Mouse (Mus musculus): ENCODE measurements at regions not wholly inside any gene's neighbourhood (a gene's known extent, or its start where the extent isn't known, plus 50 kb on each side); places are given as distances from the start of the nearest gene placed in this dataset.

DNA sequence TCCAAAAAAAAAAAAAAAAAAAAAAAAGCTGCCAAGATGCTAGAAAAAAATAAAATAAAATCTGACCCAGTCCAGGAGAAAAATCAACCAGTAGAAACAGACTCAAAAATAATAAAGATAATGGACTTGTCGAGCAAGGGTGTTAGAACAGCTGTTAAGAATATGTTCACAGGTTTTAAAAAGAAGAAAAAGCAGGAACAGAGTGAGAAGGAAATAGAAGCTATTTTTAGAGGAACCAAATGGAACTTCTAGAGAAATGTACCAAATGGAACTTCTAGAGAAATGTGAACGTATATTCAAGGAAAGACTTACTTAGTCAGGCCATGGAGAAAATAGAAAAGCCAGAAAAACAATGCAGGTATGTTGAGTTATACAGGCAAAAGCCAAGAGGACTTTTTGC is 662.4 kb upstream of the Jmjd1c start:
- no peak for DNase-seq (ENCODE audit: low read depth)

DNA sequence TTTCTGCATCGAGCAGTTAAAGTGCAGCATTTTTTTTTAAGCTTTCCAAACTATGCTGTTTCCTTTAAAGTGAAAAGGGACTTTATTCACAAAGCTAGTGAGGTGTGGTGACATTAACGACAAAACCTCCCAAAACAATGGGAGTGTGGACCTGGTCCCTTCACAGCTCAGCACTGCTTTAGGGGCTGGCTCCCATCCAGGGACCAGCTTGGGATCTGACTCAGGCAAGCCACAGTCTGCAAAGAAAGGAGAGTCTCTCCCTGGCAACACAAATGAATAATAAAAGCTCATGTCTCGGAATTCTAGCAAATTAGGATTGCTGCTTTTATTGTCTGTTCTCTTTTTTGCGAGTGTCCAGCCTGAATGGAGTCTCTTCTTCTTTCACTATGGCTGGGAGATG is 625.2 kb upstream of the Jmjd1c start:
- peak; percentile 18 for DNase-seq (ENCODE audit: low read depth)

DNA sequence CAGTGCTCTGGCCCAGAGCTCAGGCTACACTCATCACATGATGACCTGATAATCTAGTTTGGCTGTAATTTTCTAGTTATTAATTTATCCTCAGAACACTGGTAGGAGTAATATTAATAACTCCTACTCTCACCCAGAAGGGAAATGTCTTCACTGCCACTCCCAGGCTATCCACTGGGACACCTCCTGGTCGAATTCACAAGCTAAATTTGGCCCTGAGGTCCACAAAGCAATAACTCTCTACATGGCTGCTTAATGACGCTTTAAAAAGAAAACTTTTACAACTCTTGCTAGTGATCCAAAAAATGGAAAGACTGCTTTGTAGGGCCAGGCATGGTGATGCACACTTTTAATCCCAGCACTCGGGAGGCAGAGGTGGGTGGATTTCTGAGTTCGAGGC is 623.9 kb upstream of the Jmjd1c start:
- DNase-seq (ENCODE audit: low read depth) = no peak

DNA sequence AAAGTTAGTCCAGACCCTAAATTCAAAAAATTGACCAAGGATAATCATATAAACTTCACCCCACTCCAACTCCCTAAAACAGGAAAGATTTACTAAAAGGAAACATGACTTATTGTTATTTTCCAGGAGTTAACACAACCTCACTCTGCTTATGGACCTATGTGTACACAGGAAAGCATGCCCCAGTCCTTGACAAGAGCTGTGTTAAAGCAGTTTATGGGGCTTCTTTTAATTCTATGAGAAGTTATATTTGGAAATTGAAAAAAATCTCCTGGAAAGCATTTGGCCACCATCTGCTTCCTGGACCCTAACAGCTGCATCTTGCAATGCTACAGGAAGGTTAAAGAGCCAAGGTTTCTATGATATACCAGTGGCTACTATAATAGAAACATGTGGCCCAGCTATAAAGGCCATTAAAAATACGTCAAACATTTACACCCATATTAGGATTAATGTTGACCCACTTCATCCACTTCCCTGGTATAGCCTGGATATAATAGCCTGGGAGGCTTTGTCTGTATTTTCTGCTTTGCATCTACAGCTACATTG is 620.7 kb upstream of the Jmjd1c start:
- DNase-seq (ENCODE audit: low read depth) = no peak

DNA sequence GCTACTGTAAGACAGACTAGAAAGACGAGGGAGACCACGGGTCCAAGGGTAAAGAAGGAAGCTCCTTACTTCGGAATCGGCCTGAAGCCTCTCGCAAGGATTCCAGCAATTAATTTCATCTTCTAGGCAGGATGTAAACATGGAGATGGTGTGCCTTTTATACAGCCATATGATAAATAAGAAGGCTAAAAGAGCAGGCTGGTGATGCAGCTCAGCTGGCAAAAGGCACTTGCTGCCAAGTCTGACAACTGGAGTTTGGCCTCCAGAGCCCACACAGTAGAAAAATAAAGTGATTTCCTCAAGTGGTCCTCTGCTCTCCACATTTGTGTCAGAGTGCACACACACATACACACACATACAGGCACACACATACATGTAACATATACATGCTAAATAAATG is 605.1 kb upstream of the Jmjd1c start:
- DNase-seq (ENCODE audit: low read depth) = no peak

DNA sequence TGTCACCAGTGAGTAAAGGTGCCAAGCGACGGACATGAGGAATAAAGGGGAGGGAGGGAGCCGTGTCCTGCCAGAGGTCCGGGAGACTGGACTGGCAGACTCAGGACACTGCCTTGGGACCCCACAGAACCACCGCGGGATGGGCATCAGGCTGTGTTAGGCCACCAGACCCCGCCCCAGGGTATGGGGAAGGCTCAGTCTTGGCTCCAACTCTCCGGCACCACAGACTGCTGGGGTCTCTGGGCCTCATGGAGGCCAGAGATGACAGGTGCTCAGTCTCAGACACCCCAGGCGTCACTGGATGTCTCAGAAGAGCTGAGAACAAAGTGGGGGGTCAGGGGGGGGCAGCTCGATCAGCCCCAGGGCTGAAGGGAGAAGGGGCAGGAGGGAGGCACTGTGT is 604.1 kb upstream of the Jmjd1c start:
- DNase-seq (ENCODE audit: low read depth) = no peak

DNA sequence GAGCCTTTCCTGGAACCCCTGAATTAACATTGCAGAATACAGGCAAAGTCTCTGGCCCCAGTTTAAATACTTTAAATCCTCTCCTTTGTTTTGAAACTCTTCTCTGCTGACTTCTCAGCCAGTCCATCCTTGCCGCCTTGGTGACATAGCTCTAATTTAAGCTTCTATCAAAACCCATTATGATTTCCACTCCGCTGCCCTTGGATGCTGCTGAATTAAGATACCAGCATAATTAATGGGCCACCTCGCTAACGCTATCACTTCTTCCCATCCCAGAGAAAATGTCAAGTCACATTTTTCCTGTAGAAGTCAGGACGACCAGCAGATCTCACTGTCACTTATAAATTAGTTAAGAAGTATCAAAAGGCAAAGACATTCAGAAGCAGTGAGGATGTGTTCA is 556.1 kb upstream of the Jmjd1c start:
- DNase-seq (ENCODE audit: low read depth) = no peak

DNA sequence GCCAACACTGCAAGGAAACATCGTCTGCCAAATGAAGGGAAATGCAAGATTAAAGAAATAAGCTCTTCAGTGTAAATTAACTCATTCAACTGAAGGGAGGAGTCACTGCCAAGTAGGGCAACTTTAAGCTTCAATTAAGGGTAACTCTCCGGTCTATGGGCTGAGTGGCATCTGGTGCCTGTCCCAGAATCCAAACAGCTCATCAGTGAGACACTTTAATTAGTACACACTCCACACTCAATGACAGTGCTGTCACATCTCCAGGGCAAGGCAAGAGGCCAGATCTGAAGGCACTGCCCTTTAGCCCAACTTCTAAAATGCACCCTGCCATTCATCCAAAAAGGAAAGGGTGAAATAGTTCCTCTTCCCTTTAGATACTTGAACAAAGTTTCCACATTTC is 549.3 kb upstream of the Jmjd1c start:
- no peak for DNase-seq (ENCODE audit: low read depth)

DNA sequence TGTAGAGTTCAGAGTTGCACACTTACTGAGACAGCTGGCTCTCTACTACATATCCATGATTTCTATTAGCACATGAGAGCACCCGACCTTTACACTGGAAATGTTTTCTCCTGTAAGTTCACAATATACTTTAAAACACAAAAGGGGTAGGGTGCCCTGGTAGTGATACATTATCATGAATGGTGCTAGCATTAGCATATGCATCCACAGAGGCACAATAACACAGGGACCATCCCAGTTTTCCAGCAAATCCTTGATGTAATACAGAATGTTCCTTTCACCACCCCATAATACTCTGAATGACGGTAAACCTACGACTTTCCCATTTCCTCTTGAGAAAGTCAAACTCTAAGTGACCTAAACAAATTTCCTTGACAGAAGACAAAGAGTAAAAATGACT is 548.3 kb upstream of the Jmjd1c start:
- no peak for DNase-seq (ENCODE audit: low read depth)

DNA sequence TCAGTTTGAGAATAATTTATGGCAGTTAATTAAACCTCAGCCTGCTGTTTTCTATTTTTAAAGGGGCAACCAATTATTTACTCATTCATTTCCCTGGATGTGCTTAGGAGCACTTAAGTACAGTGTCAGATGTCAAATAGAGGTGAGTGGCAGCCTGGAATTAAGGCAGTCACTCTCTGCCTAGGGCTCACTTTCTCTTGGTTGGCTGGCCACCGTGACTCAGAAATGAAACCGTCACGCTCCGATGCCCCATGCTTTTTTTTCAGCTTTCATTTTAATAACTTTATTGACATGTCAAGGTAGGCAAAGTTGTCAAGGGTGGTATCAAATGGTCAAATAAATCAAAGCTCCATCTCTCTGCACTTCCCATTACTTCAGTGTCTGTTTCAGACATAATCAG is 547.9 kb upstream of the Jmjd1c start:
- no peak for DNase-seq (ENCODE audit: low read depth)

DNA sequence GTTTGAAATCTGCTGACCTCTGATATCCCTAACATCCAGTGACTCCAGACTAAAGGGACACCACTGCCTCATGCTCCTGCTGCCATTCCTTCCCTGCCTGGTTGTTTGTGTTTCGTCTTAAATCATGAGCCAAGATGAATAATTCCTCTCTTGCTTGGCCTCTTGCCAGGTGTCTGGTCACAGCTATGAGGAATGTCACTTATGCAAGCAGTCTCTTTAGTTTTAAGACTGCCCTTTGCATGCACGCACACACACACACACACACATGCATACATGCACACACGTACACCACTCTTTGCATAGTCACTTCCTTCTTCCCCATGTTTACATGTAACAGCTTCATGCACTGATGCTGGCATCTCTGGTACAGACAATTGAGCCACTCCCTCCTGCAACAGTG is 543.0 kb upstream of the Jmjd1c start:
- peak; percentile 7 for DNase-seq (ENCODE audit: low read depth)

DNA sequence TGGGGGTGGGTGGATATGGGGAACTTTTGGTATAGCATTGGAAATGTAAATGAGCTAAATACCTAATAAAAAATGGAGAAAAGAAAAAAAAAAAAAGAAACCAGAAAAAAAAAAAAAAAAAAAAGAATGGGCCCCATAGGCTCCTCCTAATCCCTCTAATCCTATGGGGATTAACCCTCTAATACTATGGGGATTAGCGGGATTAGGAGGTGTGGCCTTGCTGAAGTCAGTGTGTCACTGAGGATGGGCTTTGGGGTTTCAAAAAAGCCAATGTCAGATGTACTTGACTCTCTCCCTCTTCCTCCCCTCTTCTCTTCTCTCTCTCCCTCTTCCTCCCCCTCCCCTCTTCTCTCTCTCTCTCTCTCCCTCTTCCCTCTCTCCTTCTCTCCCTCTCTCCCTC is 541.7 kb upstream of the Jmjd1c start:
- DNase-seq (ENCODE audit: low read depth) = no peak

DNA sequence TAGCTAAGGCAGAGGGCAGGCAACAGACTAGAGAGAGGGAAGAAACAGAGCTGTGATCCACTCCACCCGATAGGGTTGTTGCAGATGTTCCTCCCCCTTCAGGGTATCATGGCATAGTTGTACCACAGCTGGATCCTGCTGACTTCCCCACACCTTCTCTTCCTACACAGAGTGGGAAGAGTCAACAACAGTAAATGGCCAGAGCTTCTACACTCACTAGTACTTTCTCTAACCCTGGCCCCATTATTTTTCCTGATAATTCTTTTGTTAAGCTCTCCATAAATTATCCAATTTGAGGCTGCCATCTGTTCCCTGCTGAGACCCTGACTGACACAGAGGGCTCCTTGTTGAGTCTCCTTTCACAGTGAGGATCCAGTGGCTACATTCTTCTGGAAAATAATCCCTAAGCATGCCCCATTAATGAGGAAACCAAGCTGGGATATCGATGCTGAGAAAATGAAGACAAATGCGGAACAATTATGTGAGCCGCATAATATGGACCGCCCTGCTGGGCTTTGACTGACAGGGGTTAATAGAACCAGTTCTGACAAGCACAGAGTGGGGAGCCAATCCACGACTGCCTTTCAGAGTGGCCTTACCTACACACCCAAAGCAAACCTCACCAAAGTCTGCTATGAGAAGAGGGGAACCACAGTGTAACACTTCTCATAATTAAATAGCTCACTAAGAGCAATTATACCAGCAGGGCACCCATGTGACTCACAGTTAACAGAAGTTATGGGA is 537.7 kb upstream of the Jmjd1c start:
- DNase-seq (ENCODE audit: low read depth) = no peak

DNA sequence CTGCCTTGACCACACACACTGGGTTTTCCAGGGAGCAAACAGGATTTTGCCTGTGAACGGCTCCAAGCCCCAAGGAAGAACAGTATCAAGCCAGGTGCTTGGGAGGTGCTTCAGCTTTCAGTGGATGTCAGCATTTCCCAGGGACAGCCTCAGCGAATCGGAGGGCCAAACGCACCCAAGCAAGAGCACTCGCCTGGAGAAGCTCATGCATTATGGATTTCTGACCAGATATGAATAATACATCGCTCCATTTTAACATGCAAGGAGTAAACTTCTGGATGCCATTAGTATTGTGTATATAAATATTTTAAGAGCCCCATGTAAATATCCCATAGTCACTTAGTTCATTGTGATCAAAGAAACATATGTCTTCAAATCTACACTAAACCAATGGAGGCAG is 530.6 kb upstream of the Jmjd1c start:
- no peak for DNase-seq (ENCODE audit: low read depth)

DNA sequence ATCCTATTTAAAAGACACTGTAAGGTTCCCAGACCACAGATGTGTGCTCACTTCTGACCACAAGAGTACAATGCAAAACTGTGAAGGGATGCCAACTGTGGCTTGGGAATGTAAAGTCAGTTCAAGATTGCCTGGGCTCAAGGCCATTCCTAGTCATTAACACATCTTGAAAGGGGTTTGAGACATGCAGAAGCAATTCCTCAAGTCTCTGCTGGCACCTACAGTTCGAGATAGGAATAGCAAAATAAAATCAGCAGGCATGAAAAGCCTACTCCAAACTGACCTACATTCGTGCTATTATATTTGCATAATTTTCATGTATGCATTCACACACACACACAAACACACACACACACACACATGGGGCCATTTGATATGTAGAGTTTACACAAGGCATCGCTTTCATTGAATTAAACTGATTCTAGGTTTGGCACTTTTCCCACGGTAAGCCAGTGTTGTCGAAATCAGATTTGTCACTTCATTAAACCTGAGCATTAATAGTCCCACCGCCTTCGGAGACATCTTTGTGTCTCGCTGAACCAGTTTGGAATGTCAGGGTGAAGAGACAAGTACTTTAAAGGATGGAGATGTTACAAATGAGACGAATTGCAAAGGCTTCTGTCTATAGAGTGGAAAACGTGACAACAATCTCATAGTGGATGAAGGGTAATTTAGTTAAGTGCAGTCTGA is 520.9 kb upstream of the Jmjd1c start:
- peak; percentile 61 for DNase-seq (ENCODE audit: low read depth)

DNA sequence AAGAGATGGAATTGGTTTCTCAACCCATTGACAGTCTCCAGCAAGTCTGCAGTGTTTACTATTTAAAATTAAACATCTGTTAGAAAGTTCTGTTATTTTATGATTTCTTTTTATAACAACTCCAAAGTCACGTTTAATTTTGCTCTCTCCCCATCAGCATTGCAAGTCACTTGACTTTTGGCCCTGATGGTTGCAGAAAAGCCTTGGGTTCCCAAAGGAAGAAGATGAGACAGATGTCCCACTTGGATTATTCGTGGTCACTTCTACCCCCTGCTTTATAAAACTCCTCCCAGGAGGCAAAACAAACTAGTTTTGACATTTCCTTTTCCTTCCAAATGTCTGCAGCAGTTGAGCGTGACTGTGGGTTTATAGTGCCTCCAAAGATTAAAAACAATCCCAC is 502.9 kb upstream of the Jmjd1c start:
- DNase-seq (ENCODE audit: low read depth) = no peak

DNA sequence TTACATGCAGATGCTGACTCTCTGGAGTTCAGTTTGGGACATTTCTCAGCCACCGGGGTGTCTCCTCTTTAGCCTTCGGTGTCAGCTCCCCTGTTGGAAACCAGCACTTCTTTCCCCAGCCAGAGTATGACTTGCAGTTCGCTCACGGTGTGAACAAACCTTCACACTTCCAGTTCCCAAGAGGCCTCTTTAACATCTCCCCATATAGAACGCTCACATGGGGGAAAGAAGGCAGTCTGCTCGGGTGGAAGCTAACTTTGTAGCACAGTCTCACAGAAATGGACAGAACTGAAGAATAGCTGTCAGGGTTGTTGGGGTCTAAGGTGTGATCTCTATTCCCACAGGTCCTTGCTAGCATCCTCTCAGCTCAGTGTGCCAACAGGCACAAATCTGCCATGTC is 502.4 kb upstream of the Jmjd1c start:
- no peak for DNase-seq (ENCODE audit: low read depth)

DNA sequence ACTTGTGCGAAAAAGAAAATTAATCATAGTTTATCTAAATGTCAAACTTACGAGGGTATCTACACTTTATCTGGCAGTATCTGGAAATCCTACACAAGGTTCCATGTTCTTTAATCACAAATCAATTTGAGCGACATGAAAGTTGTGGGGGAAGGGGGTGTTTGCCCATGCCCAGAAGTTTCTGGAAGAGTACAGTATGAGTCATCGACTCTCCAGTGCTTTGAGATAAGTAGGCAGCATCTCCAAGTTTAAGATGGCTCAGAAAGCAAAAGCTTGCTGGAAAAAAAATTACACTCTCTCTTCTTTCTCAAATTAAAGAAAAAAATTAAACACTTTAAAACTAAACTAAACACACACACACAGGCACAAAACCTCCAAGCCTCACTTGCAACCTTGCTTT is 498.0 kb upstream of the Jmjd1c start:
- DNase-seq (ENCODE audit: low read depth) = no peak

DNA sequence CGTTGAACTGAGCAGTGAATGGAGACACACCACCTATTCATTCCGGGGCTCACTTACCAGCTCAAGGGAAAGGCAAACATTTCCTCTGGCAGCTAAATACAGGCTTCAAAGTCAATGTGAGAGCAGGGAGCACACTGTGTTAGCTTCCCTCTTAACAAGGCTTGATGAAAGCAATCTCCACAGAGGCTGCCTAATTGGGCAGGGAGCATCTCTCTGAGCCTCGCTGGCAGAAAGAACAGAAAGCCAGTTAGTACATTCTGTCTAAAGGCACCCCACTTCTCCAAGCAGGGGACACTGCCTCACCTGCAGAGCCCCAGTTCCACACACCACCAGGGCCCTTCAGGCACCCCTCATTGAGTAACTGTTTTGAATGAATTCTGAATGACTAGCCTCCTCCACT is 488.8 kb upstream of the Jmjd1c start:
- no peak for DNase-seq (ENCODE audit: low read depth)

DNA sequence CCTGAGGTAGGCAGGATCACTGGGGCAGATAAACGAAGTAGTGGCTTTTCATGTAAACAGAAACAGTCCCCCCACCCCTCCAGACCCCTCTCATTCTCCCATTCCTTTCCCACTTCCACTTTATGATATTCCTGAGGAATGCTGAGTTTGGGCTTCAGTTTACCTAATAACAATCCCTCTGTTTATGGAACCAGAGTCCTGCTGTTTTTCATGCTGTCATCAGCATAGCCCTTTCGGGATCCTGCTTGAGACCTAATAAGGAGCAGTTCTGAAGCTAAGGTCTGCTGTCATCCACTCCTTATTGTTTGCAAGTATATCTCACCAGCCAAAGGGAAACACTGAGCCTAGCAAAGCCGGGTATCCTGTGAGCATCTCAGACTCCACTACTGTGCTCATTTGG is 479.6 kb upstream of the Jmjd1c start:
- no peak for DNase-seq (ENCODE audit: low read depth)

DNA sequence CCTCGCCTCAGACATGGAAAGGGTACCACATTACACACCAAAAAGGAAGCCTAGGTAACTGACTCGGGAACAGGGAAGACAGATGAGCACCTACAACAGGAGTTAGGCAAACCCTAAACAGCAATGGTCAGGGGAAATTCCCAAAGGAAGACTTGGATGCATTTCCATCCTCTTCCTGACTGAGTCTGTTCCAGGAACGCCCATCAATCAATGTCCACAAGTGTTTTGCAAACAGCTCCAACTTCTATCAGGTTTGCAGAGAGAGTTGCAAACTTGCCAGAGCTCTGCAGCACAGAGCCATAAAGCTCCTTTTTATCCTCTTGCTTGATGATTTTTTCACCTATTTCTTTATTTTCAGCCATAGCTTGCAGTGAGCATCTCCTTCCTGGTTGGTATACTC is 464.9 kb upstream of the Jmjd1c start:
- peak; percentile 17 for DNase-seq (ENCODE audit: low read depth)

DNA sequence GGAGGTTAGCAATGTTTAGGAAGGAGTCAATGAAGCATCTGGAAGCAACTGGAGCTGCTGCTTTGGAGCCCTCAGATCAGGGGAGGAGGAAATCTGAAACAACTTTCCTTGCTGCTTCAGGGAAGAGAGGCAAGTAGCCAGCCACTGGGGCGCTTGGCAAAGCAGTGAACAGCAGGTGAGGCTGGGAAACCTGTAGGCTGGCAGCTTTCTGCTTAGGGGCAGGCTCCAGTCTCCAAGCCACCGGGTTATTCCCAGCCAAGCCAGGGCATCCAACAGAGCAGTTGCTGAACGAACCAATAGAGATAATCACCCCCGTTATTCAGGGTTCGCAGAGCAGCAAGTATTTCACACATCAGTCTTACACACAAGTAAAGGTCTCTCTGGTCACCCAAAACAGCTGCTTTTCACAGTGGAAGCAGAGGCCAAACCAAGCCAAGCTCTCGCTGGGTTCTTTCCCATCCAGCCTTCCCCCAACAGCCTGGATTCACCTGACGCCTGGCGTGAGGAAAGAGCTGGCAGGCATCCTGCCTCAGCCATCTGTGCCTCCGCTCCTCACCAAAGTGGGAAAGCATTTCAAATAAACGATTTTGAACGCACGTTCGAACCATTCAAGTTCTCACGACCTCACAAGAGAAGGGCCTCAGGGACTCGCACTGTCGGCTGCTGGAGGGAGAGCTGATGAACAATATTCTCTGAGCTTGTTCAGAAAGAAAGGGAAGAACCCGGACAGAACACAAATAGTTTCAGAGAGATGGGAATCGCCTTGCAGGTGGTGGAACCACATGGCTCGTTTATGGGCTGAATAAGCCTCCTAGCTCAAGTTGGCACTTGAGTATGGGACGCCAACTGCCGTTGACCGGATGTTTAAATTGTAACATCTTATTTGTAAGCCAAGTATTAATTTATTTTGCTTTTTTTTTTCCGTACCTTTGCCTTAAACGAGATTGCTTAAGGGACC is 454.8 kb upstream of the Jmjd1c start:
- DNase-seq (ENCODE audit: low read depth) = no peak

DNA sequence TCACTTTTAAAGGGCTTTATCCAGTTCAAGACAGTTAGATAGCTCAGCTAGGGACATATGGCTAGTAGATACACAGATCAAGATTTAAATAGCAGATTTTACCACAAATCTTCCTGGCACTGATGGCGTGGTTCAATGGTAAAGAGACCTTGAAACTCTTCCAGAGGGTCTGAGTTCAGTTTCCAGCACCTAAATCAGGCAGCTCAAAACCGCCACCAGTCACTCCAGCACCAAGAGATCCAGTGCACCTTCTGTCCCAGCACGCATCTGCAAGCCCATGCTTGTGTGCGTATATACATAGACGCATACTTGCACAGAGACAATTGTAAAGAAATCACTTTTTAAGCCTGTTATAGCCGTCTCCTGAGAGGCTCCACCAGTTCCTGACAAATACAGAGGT is 454.0 kb upstream of the Jmjd1c start:
- DNase-seq (ENCODE audit: low read depth) = no peak

Measured in NIH3T3 (cell line).